Mouse (Mus musculus): ENCODE data around the gene Pelp1.

Pelp1 gene

DNA sequence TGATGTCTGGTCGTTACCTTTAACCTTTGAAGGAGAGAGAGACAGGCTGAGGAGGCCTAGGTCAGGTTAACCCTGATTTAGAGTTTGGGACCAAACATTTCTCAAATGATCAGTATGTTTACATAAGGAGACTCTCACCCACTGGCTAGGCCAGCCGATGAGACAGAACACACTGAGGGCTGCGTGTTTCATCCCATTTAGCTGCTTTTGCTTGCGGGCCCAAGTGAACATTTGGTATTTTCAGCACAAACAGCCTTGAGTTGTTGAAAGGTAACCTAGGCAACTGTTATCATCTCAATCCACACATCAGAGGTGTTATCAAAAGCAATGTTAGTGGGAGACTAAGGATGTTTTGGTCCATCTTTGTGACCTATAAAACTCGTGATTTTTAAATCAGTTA lies 9.7 kb upstream of the Pelp1 start:
- DNase-seq = no peak

GRCm38 (mm10) chr11:70418199-70418598 lies 8.4 kb upstream of the Pelp1 start:
- no peak for DNase-seq

DNA sequence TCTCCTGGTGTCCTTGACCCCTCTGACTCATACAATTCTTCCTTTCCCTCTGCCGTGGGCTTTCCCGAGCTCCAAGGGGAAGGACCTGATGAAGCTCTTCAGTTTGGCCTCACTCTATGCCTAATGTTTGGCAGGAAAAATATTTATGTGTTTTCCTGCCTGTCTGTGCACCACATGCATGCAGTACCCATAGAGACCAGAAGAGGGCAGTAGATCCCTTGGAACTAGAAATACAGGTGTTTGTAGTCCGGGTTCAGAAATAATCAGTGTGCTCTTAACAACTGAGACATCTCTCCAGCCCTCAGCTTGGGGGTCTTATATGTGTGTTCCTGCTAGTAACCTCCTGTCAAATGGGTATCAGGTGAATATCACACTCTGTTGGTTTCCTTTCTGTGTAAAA lies 4.1 kb upstream of the Pelp1 start:
- peak; percentile 70 to 89 for DNase-seq

DNA sequence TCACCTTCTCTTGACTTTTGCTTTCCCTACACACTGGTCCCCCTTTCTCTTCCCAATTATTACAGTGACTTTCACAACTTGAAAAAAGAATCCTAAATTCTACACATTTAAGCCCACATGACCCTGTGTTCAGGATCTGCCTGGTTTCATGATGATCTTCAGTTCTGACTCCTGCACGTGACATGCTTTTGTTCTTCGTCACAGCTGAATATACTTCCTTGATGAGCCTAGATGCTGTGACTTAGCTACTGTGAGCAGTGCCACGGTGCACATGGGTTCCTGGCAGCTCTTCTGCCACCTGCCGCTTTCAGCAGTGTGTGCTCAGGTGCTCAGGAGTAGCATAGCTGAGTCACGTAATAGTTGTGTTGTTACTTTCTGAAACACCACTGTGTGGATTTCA lies 2.8 kb upstream of the Pelp1 start:
- DNase-seq = no peak

- DNase-seq = no peak
These were observed 439 bp upstream of the Pelp1 start for GRCm38 (mm10) chr11:70410297-70410643.

GRCm38 (mm10) chr11:70403598-70403997 lies 6.2 kb downstream of the Pelp1 start:
- no peak for DNase-seq

- no peak for DNase-seq
These were observed 20.4 kb downstream of the Pelp1 start for GRCm38 (mm10) chr11:70389421-70389820.

GRCm38 (mm10) chr11:70387436-70387835 lies 22.4 kb downstream of the Pelp1 start:
- DNase-seq = no peak

DNA sequence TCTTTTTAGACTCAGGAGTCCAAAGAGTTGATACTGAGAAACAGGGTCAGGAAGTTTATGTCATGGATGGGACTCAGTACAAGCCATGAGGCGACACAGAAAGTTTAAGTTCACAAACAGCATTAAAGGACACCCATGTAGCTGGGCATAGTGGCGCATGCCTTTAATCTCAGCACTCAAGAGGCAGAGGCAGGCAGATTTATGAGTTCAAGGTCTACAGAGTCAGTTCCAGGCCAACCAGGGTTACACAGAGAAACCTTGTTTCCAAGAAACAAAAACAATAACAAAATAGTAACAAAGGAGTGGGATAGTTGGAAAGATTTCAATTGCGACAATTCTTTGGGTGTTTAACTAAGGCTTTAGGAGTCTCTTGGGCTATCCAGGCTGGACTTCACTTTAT lies 25.7 kb downstream of the Pelp1 start:
- no peak for DNase-seq

- no peak for DNase-seq
These were observed 28.5 kb downstream of the Pelp1 start for GRCm38 (mm10) chr11:70381330-70381729.

DNA sequence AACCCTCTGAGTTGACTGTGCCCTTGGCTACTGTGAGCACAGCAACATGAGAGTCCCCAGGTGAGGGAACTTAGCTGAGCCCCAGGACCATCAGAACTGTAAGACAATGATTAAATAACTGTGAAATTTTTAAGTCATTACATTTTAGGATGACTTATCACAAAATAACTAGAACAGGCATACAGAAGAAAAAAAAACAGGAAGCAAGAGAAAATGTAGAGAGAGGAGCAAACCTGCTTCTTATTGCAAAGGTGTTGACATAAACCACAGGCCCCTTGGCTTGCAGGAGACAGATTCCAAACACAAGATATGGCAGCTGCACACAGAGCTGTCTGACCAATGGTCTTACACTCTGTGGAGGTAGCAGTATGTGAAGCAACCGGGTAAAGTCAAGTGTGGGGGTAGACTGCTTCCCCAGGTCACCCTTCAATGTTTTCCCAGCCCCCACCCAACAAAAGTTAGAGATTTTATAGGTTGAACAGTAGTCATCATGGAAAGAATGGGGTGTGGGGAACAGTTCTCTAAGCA lies 29.3 kb downstream of the Pelp1 start:
- no peak for DNase-seq

DNA sequence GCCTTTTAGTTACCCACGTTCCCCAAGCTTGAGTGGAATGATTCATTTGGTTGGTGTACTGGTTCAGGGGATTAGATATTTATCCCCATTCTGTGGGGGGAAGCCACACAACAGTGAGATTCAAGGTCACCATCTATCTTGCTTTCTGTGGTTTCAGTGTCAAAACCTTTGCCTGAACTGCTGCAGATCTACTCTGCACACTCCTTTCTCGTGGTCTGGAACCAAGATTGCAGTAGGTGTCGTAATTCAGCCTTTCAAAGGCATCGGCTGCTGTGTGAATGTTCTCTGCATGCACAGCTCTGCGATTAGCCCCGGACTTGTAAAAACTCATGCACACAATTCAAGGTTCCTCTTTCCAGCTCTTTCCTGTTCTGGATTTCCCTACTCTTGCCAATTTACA lies 33.8 kb downstream of the Pelp1 start:
- no peak for DNase-seq

DNA sequence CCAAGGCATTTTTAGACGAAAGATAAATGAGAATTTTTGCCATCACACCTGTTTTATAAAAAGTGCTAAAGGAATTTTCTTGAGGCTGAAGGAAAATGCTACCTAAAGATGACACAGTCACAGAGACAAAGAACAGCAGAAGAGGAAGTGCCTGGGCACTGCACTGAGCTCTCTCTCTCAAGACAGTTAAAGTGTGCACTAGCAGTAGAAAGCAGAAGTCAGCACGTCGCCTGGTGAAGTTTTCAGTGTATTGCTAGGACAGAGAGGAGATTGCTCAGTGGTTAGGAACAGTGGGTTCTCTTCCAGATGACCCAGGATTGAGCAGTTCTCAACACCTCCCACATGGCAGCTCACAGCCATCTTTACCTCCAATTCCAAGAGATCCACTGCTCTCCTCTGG lies 35.5 kb downstream of the Pelp1 start:
- DNase-seq = no peak

GRCm38 (mm10) chr11:70372849-70373557 lies 36.8 kb downstream of the Pelp1 start:
- DNase-seq = peak; percentile 40 to 42

GRCm38 (mm10) chr11:70372396-70372795 lies 37.4 kb downstream of the Pelp1 start:
- DNase-seq = no peak

- DNase-seq = peak in 1 of 2 experiments; percentile 31
These were observed 41.2 kb downstream of the Pelp1 start for GRCm38 (mm10) chr11:70368626-70369025.

DNA sequence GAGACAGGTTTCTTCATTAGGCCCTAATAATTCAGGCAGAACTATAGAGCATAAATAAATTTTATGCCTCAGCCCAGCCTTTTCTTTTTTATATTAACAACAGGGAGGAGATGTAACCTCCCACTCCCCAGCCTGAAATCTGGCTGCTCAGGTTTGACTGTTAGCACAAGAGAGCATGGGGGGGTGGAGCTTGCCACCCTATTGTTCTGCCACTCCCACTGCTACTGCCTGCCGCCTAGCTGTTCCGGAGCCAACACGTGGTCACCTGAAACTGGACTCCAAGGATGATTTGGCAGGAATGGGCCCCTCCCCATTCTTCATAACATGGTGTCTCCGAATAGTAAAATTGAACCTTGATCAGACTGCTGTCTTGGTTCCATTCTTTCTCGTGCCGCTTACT lies 42.1 kb downstream of the Pelp1 start:
- peak; percentile 30 to 39 for DNase-seq

DNA sequence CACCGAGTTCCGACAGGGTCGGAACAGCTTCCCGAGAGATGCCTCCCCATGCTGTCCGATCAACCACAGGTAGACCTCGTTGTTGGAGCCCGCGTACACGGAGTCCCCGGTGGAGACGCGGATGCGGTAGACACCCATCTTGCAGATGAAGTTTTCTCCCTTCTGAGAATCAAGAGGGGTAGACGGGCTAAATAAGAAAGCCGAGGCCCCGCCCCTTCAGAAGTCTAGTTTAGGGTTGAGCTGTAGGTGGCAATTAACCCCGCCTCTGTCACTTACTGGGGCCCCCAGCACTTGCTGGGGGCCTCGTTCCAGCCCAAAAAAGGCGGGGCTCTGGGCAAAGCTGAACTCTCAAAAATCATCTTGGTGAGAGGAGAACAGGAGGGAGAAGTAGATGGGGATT lies 58.0 kb downstream of the Pelp1 start, which contains the start of gene Alox15:
Gene Alox15, minus strand, starts transcription at position 164 of the 400 bp plus-strand sequence.
- no peak for DNase-seq

DNA sequence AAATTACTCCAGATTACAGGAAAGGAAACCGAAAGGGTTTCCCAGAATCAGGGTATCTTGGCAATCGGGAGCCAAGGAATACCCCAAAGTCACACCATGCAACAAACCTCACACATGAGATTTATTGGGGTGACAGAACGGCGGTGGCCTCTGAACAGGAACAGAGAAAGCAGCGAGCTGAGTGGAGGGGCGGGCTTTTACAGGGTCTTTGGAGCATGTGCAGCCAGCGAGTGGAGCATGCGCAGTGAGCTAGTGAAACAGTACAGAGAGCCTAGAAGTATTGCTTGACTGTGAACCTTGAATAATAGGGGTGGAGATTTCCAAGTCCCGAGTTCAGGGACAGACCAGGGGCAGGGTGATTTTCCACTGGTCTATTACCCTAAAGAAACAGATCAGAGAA lies 61.2 kb downstream of the Pelp1 start:
- no peak for DNase-seq

- no peak for DNase-seq
These were observed 62.0 kb downstream of the Pelp1 start for GRCm38 (mm10) chr11:70347861-70348260.

DNA sequence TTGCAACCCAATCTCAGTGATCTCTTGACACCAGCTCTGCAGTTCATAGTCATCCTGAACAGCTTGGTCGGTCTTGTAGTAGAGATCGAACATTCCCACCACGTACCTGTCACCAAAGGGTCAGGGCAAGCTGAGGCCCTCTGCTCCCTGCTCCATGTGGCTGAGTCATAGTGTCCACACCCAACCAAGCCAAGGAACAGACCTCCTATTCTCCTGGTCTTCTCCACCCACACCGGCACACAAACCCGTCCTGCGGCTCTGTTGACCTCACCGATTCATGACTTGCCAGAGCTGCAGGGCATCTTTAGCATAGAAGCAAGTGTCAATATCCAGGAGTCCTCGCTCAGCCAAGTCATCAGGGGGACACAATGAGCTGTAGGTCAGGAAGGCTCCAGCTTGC lies 64.3 kb downstream of the Pelp1 start:
- no peak for DNase-seq

DNA sequence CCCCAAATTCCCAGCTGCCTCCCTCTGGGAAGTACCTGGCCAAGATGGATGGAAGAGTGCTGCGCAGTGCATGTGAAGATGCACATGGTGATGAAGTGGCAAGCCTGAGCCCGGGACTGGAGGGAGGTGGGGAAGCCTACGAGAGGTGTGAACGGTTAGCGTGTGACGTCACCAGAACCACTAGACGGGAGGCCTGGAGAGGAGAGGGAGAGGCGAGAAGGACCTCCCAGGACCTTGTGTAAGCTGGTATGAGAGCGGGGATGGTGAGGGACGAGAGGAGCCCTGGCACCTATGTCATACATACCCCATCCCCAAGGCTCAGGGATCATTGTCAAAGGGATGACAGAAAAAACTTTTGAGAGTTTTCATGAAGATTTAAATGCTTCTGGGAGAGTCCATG lies 64.8 kb downstream of the Pelp1 start:
- DNase-seq = no peak

Measured in kidney, adult 8-10 months (tissue).